Mouse (Mus musculus): ENCODE data around the gene Nrp1. TPM values are rescaled to one million over a fixed set of nuclear protein-coding genes. Genes with fewer than 3 reads are reported as not detected.

The Nrp1 gene
- polyA plus RNA-seq, 1 experiment from 2014 or later: 158 TPM

DNA sequence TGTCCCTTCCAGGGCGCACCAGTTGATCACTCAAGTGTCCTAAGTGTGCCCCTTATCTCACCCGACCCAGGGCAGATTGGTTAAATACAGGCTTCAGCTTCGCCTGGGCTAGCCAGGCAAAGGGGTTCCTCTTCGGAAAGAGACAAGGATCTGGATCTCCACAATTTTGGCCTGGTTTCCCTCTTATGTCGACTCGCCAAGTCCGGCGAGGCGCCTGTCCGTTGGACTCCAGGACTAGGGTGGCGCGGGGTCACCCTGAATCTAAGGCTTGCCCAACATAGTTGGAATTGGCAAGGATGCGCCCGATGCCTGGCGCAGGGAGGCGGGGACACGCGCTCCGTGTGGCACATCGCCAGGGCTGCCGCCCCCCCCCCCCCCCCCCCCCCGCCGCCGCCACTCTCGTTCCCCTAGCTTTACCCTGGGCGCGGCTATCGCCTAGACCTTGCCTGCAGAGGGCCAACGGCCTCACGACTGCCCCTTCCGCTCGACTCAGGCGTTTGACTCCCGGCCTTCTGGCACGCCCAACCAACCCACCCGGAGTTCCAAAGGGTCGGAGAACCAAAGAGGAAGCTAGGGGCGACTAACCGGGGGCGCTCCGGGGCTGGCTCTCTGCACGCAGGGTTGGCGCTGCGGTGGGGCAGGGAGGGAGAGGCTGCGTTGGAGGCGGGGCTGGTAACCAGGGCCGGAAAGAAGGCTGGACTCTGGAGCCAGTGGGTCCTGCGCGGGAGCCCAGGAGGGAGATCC, 1.4 kb upstream of the Nrp1 start:
- peak; percentile 89 for ATAC-seq
- Histone ChIP-seq H3K9ac (replicated peaks; ENCODE audit: low read depth) (peak overlapping the region; percentile 34), H3K9me3 (ENCODE audit: low read length) (no peaks in the 10 kb centered on the region), H3K4me1 (ENCODE audit: insufficient read depth, low read depth, low read length) (no peaks in the 10 kb centered on the region; the same call in 1 of the 2 replicates), H3K4me2 (replicated peaks; ENCODE audit: low read depth, low read length) (peak overlapping the region; percentile 86), H3K27me3 (replicated peaks; ENCODE audit: insufficient read depth, low read length) (no peaks in the 10 kb centered on the region), H3K4me3 (ENCODE audit: low read depth, low read length) (peak overlapping the region; percentile 82), H3K36me3 (ENCODE audit: insufficient read depth, low read length) (no peaks in the 10 kb centered on the region), H3K27ac (ENCODE audit: low read length) (peak overlapping the region; percentile 88)
- DNase-seq (ENCODE audit: low spot score): peak; percentile 94
- 1% methylated on average over 35 of the region's 49 CpGs for WGBS
- no peak; the same call in 1 of the 2 replicates for TF ChIP-seq EP300 (IDR thresholded peaks at IDR 0.05)
- peak; percentile 74 for TF ChIP-seq CTCF (IDR thresholded peaks at IDR 0.05)

GRCm38 (mm10) chr8:128357540-128358405, 631 bp upstream of the Nrp1 start:
- Histone ChIP-seq H3K4me3 (ENCODE audit: low read depth, low read length) (peak overlapping the region; percentile 82), H3K36me3 (ENCODE audit: insufficient read depth, low read length) (no peaks in the 10 kb centered on the region), H3K27me3 (replicated peaks; ENCODE audit: insufficient read depth, low read length) (no peaks in the 10 kb centered on the region), H3K9me3 (ENCODE audit: low read length) (no peaks in the 10 kb centered on the region), H3K27ac (ENCODE audit: low read length) (peak overlapping the region; percentile 88), H3K4me2 (replicated peaks; ENCODE audit: low read depth, low read length) (peak overlapping the region; percentile 86), H3K4me1 (ENCODE audit: insufficient read depth, low read depth, low read length) (no peaks in the 10 kb centered on the region; the same call in 1 of the 2 replicates), H3K9ac (replicated peaks; ENCODE audit: low read depth) (peak overlapping the region; percentile 79)
- peak; percentile 78 for DNase-seq (ENCODE audit: low spot score)
- TF ChIP-seq CTCF (IDR thresholded peaks at IDR 0.05) (peak; percentile 81), EP300 (IDR thresholded peaks at IDR 0.05) (no peak)
- peak; percentile 21; the same call in 1 of the 2 replicates for ATAC-seq
- under 1% methylated on average over 29 of the region's 29 CpGs for WGBS

GRCm38 (mm10) chr8:128358756-128359520, 534 bp downstream of the Nrp1 start:
- no peaks in the 10 kb centered on the region for H3K27me3 ChIP-seq (replicated peaks; ENCODE audit: insufficient read depth, low read length)
- no peak for TF ChIP-seq CTCF (IDR thresholded peaks at IDR 0.05)
- 0 out of 2 replicates have a peak, but pooled peaks have one; percentile 23 for TF ChIP-seq EP300 (IDR thresholded peaks at IDR 0.05)
- H3K9ac ChIP-seq (replicated peaks; ENCODE audit: low read depth): peak overlapping the region; percentile 79
- peak overlapping the region; percentile 88 for H3K27ac ChIP-seq (ENCODE audit: low read length)
- H3K9me3 ChIP-seq (ENCODE audit: low read length): no peaks in the 10 kb centered on the region
- peak overlapping the region; percentile 82 for H3K4me3 ChIP-seq (ENCODE audit: low read depth, low read length)
- under 1% methylated on average over 36 of the region's 41 CpGs for WGBS
- H3K36me3 ChIP-seq (ENCODE audit: insufficient read depth, low read length): no peaks in the 10 kb centered on the region
- ATAC-seq: peak; percentile 32
- H3K4me1 ChIP-seq (ENCODE audit: insufficient read depth, low read depth, low read length): no peaks in the 10 kb centered on the region; the same call in 1 of the 2 replicates
- H3K4me2 ChIP-seq (replicated peaks; ENCODE audit: low read depth, low read length): peak overlapping the region; percentile 86
- DNase-seq (ENCODE audit: low spot score): peak; percentile 91

DNA sequence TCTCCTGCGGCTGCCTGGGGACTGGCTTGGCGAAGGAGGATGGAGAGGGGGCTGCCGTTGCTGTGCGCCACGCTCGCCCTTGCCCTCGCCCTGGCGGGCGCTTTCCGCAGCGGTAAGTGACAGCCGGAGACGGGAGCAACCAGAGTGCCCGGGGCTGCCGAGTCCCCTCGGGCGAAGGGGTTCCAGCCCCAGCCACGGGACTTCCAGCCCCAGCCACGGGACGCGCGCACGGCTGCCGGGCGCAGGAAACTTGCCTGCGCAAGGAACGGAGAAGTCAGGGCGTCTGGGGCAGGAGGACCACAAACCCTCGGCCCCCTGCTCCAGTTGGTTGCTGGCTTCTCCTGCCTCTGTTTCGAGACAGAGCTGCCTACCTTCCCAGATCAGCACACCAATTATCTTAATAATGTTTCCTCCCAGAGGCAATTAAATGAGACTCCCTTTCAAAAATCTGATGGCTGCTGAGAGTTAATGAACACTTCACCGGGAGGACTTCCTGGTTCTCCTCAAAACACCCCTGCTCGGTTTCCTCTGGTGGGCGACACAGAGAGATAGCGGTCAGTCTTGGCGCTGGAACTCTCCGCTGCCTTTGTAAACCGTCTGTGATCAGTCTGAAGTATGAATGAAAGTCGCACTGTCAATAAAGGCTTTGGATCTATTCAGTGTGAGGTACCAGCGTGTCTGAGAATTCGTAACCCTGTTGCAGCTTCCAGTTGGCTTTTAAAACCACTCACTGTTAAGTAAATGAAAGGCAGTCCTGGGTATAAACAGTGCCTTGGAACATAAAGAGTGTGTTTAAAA, 1.3 kb downstream of the Nrp1 start:
- DNase-seq (ENCODE audit: low spot score): peak; percentile 40
- Histone ChIP-seq H3K27me3 (replicated peaks; ENCODE audit: insufficient read depth, low read length) (no peaks in the 10 kb centered on the region), H3K27ac (ENCODE audit: low read length) (peak overlapping the region; percentile 88), H3K4me1 (ENCODE audit: insufficient read depth, low read depth, low read length) (no peaks in the 10 kb centered on the region; the same call in 1 of the 2 replicates), H3K9ac (replicated peaks; ENCODE audit: low read depth) (peak overlapping the region; percentile 79), H3K4me2 (replicated peaks; ENCODE audit: low read depth, low read length) (peak overlapping the region; percentile 86), H3K4me3 (ENCODE audit: low read depth, low read length) (peak overlapping the region; percentile 82), H3K9me3 (ENCODE audit: low read length) (no peaks in the 10 kb centered on the region), H3K36me3 (ENCODE audit: insufficient read depth, low read length) (no peaks in the 10 kb centered on the region)
- TF ChIP-seq CTCF (IDR thresholded peaks at IDR 0.05) (peak; percentile 24; the same call in 1 of the 2 replicates), EP300 (IDR thresholded peaks at IDR 0.05) (no peak)
- no peak for ATAC-seq
- under 1% methylated on average over 38 of the region's 40 CpGs for WGBS

GRCm38 (mm10) chr8:128361343-128361870, 3.0 kb downstream of the Nrp1 start:
- Histone ChIP-seq H3K4me1 (ENCODE audit: insufficient read depth, low read depth, low read length) (no peaks in the 10 kb centered on the region; the same call in 1 of the 2 replicates), H3K36me3 (ENCODE audit: insufficient read depth, low read length) (no peaks in the 10 kb centered on the region), H3K9me3 (ENCODE audit: low read length) (no peaks in the 10 kb centered on the region), H3K4me2 (replicated peaks; ENCODE audit: low read depth, low read length) (peak overlapping the region; percentile 86), H3K27me3 (replicated peaks; ENCODE audit: insufficient read depth, low read length) (no peaks in the 10 kb centered on the region), H3K4me3 (ENCODE audit: low read depth, low read length) (peak overlapping the region; percentile 82), H3K27ac (ENCODE audit: low read length) (peak overlapping the region; percentile 47), H3K9ac (replicated peaks; ENCODE audit: low read depth) (0 out of 2 replicates have a peak overlapping the region, but pooled peaks have one; percentile 79)
- TF ChIP-seq CTCF (IDR thresholded peaks at IDR 0.05): no peak
- no peak for TF ChIP-seq EP300 (IDR thresholded peaks at IDR 0.05)
- peak; percentile 64 for DNase-seq (ENCODE audit: low spot score)
- WGBS: 28% methylated on average over 5 of the region's 5 CpGs
- ATAC-seq: no peak
